Mouse (Mus musculus) MEL (cell line): ENCODE measurements around the gene Npffr2. TPM values are rescaled to one million over a fixed set of nuclear protein-coding genes. Genes with fewer than 3 reads are reported as not detected.

Experiments used
- DNase-seq: peaks from one replicate; pipeline ENCODE4 v3.0.0; 2011; ENCODE audit warnings: low read depth, low spot score
- H3K27ac ChIP-seq: 2 replicates; pipeline ENCODE4 v1.5.1; 2012; ENCODE audit warnings: low read depth, mild to moderate bottlenecking, control low read depth, low read length, moderate library complexity; ENCODE audit not compliant: control insufficient read depth
- H3K27me3 ChIP-seq, 2 experiments: fragments of 150-350 bp in 1 of 2; sonication (generic) in 1 of 2; 2 replicates each; pipeline ENCODE4 v1.6.1; 2012; ENCODE audit warnings: low read length in 2 of 2, mild to moderate bottlenecking in 2 of 2, improper control_type of control experiment in 1 of 2, moderate library complexity in 1 of 2; ENCODE audit not compliant: insufficient read depth in 2 of 2, control insufficient read depth in 1 of 2
- H3K36me3 ChIP-seq, 2 experiments: 2 replicates each; pipeline ENCODE4 v1.6.1; 2012 to 2014; ENCODE audit warnings: low read length in 2 of 2, improper control_type of control experiment in 1 of 2, inconsistent platforms in 1 of 2, mild to moderate bottlenecking in 1 of 2; ENCODE audit not compliant: insufficient read depth in 2 of 2, control insufficient read depth in 1 of 2
- H3K4me1 ChIP-seq, 2 experiments: fragments of 150-350 bp in 1 of 2; sonication (generic) in 1 of 2; 2 replicates each; pipeline ENCODE4 v1.6.1; 2012; ENCODE audit warnings: low read length in 2 of 2, improper control_type of control experiment in 1 of 2, mild to moderate bottlenecking in 1 of 2; ENCODE audit not compliant: insufficient read depth in 2 of 2, control insufficient read depth in 1 of 2
- H3K4me3 ChIP-seq, 2 experiments: fragments of 150-350 bp in 1 of 2; sonication (generic) in 1 of 2; 2 replicates each; pipeline ENCODE4 v1.5.1; 2012; ENCODE audit warnings: low read depth in 2 of 2, low read length in 2 of 2, mild to moderate bottlenecking in 2 of 2, moderate library complexity in 2 of 2, control low read depth in 1 of 2, improper control_type of control experiment in 1 of 2; ENCODE audit not compliant: control insufficient read depth in 1 of 2, insufficient read depth in 1 of 2
- H3K79me2 ChIP-seq: 2 replicates; pipeline ENCODE4 v1.6.1; 2012; ENCODE audit warnings: mild to moderate bottlenecking, low read length, moderate library complexity; ENCODE audit not compliant: control insufficient read depth, poor library complexity, insufficient read depth
- H3K9ac ChIP-seq: 2 replicates; pipeline ENCODE4 v1.6.1; 2012; ENCODE audit warnings: low read depth, mild to moderate bottlenecking, control low read depth, low read length, moderate library complexity; ENCODE audit not compliant: control insufficient read depth, poor library complexity, severe bottlenecking
- H3K9me3 ChIP-seq: fragments of 150-350 bp; sonication (generic); replicated peaks from 2 replicates; pipeline ENCODE4 v1.6.1; 2012; ENCODE audit warnings: mild to moderate bottlenecking, low read length, improper control_type of control experiment, moderate library complexity; ENCODE audit not compliant: insufficient read depth
- BHLHE40 ChIP-seq: IDR thresholded peaks from 2 replicates; pipeline ENCODE4 v1.6.1; 2012; ENCODE audit warnings: low read depth, mild to moderate bottlenecking, inconsistent platforms, low read length, improper control_type of control experiment, borderline replicate concordance
- CHD1 ChIP-seq: IDR thresholded peaks from 2 replicates; pipeline ENCODE4 v1.6.1; 2012; ENCODE audit warnings: low read depth, mild to moderate bottlenecking, inconsistent platforms, low read length, improper control_type of control experiment
- CHD2 ChIP-seq: IDR thresholded peaks from 2 replicates; pipeline ENCODE4 v1.6.1; 2011; ENCODE audit warnings: low read length, improper control_type of control experiment
- CTCF ChIP-seq, 3 experiments: IDR thresholded peaks in 2 of 3; conservative IDR thresholded peaks in 1 of 3; 2 replicates each; pipeline ENCODE4 v1.5.1; 2011 to 2012; ENCODE audit warnings: low read length in 3 of 3, low read depth in 2 of 3, mild to moderate bottlenecking in 2 of 3, improper control_type of control experiment in 1 of 3, inconsistent platforms in 1 of 3, mixed read lengths in 1 of 3, moderate library complexity in 1 of 3; ENCODE audit not compliant: control insufficient read depth in 1 of 3, insufficient read depth in 1 of 3, poor library complexity in 1 of 3, severe bottlenecking in 1 of 3
- ELF1 ChIP-seq: IDR thresholded peaks from 2 replicates; pipeline ENCODE4 v1.6.1; 2014; ENCODE audit warnings: low read depth, mild to moderate bottlenecking, inconsistent platforms, low read length, improper control_type of control experiment, moderate library complexity
- EP300 ChIP-seq, 2 experiments: IDR thresholded peaks; 2 replicates each; pipeline ENCODE4 v1.6.1; 2011; ENCODE audit warnings: improper control_type of control experiment in 2 of 2, low read length in 2 of 2, low read depth in 1 of 2, mild to moderate bottlenecking in 1 of 2
- ETS1 ChIP-seq: IDR thresholded peaks from 2 replicates; pipeline ENCODE4 v1.6.1; 2012; ENCODE audit warnings: low read depth, mild to moderate bottlenecking, inconsistent platforms, low read length, improper control_type of control experiment, moderate library complexity
- HCFC1 ChIP-seq: IDR thresholded peaks from 2 replicates; pipeline ENCODE4 v1.6.1; 2012; ENCODE audit warnings: low read depth, mild to moderate bottlenecking, inconsistent platforms, low read length, improper control_type of control experiment, moderate library complexity
- JUND ChIP-seq: IDR thresholded peaks from 2 replicates; pipeline ENCODE4 v1.6.1; 2011; ENCODE audit warnings: low read depth, mild to moderate bottlenecking, improper control_type of control experiment, low read length
- KAT2A ChIP-seq: conservative IDR thresholded peaks from 2 replicates; pipeline ENCODE4 v1.6.1; 2012; ENCODE audit warnings: low read depth, low read length, improper control_type of control experiment, inconsistent platforms
- MAFK ChIP-seq: IDR thresholded peaks from 2 replicates; pipeline ENCODE4 v1.6.1; 2011; ENCODE audit warnings: low read depth, mild to moderate bottlenecking, low read length, improper control_type of control experiment, borderline replicate concordance
- MXI1 ChIP-seq: IDR thresholded peaks from 2 replicates; pipeline ENCODE4 v1.6.1; 2011; ENCODE audit warnings: mild to moderate bottlenecking, low read depth, low read length, improper control_type of control experiment
- MYC ChIP-seq: IDR thresholded peaks from 2 replicates; pipeline ENCODE4 v1.6.1; 2011; ENCODE audit warnings: low read depth, mild to moderate bottlenecking, low read length, improper control_type of control experiment, moderate library complexity
- NRF1 ChIP-seq: IDR thresholded peaks from 2 replicates; pipeline ENCODE4 v1.6.1; 2014; ENCODE audit warnings: low read depth, mild to moderate bottlenecking, inconsistent platforms, low read length, improper control_type of control experiment, moderate library complexity; ENCODE audit not compliant: poor library complexity, insufficient read depth, severe bottlenecking
- POLR2AphosphoS2 ChIP-seq: IDR thresholded peaks from 2 replicates; pipeline ENCODE4 v1.6.1; 2011; ENCODE audit warnings: low read length, improper control_type of control experiment
- POLR2AphosphoS5 ChIP-seq: IDR thresholded peaks from 2 replicates; pipeline ENCODE4 v1.6.1; 2012; ENCODE audit warnings: low read depth, borderline replicate concordance, mild to moderate bottlenecking, inconsistent platforms, low read length, moderate library complexity, mixed read lengths
- RAD21 ChIP-seq: IDR thresholded peaks from 2 replicates; pipeline ENCODE4 v1.6.1; 2011; ENCODE audit warnings: mild to moderate bottlenecking, low read depth, low read length, improper control_type of control experiment
- TAL1 ChIP-seq: IDR thresholded peaks from 2 replicates; pipeline ENCODE4 v1.6.1; 2012; ENCODE audit warnings: mild to moderate bottlenecking, inconsistent platforms, low read length, moderate library complexity, mixed read lengths
- TBP ChIP-seq: IDR thresholded peaks from 2 replicates; pipeline ENCODE4 v1.8.0; 2011; ENCODE audit warnings: low read depth, low read length, improper control_type of control experiment
- TCF12 ChIP-seq: IDR thresholded peaks from 2 replicates; pipeline ENCODE4 v1.6.1; 2014; ENCODE audit warnings: low read depth, mild to moderate bottlenecking, inconsistent platforms, low read length, improper control_type of control experiment, moderate library complexity
- UBTF ChIP-seq: IDR thresholded peaks from 2 replicates; pipeline ENCODE4 v1.6.1; 2012; ENCODE audit warnings: low read depth, mild to moderate bottlenecking, inconsistent platforms, low read length, improper control_type of control experiment, moderate library complexity, borderline replicate concordance; ENCODE audit not compliant: insufficient read depth
- USF2 ChIP-seq, 2 experiments: IDR thresholded peaks; 2 replicates each; pipeline ENCODE4 v1.6.1; 2011 to 2012; ENCODE audit warnings: improper control_type of control experiment in 2 of 2, low read length in 2 of 2, borderline replicate concordance in 1 of 2, inconsistent platforms in 1 of 2, low read depth in 1 of 2, mild to moderate bottlenecking in 1 of 2; ENCODE audit not compliant: insufficient read depth in 1 of 2
- ZC3H11A ChIP-seq: IDR thresholded peaks from 2 replicates; pipeline ENCODE4 v1.6.1; 2012; ENCODE audit warnings: low read depth, mild to moderate bottlenecking, inconsistent platforms, low read length, improper control_type of control experiment
- ZKSCAN1 ChIP-seq: IDR thresholded peaks from 2 replicates; pipeline ENCODE4 v1.6.1; 2012; ENCODE audit warnings: low read depth, mild to moderate bottlenecking, inconsistent platforms, low read length, improper control_type of control experiment, moderate library complexity
- polyA plus RNA-seq, 2 experiments: library from polyadenylated mRNA; stranded (reverse) in 1 of 2; unstranded in 1 of 2; fragments of >175 nt in 1 of 2; fragments of >200 nt in 1 of 2; gene quantifications; 2 replicates each; pipeline versions ENCODE4 v1.2.1 to v1.2.4; 2012; ENCODE audit warnings: low replicate concordance in 2 of 2, low read depth in 1 of 2; ENCODE audit not compliant: insufficient read length in 2 of 2, insufficient read depth in 1 of 2, missing spikeins in 1 of 2
- total RNA-seq: library from RNA; depleted of rRNA; stranded (reverse); fragments of 300-350 nt; gene quantifications from 2 replicates; pipeline ENCODE4 v1.2.3, GENCODE M21; 2012

The Npffr2 gene
- total and polyA plus RNA-seq, 3 experiments: not detected

DNA sequence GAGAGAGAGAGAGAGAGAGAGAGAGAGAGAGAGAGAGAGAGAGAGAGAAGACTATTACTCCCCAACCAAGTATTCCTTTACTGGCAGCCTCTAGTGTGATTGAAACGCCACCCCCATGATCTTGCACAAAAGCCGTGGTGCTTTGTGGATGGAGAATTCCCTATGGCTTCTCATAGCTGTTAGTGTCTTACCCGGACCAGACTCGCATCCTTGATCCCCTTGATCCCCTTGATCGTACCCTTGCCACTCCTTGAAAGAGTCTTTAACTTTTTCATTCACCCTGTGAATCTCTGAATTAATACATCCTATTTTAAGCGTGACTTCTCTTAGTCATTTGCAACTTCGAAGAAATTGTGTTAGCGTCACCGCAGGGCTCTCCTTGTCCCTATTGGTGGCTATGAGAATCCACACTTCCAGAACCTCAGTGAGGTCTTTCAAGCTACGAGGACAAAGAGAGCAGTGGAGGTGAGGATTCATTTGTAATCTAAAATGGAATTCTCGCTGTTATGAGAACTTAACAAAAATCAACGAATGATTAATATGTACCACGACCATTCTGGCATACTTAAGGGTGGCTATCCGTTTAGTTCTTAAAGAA is 949 bp upstream of the Npffr2 start:
- TF ChIP-seq USF2 (IDR thresholded peaks at IDR 0.05; ENCODE audit: borderline replicate concordance in 1 of 2, insufficient read depth in 1 of 2, low read depth in 1 of 2, low read length in 2 of 2) (no peak), UBTF (no peak), RAD21 (no peak)
- no peak for DNase-seq
- Histone ChIP-seq H3K9ac (no peak overlapping the region), H3K79me2 (no peaks in the 10 kb centered on the region), H3K36me3 (no peaks in the 10 kb centered on the region), H3K4me3 (no peak overlapping the region), H3K4me1 (no peaks in the 10 kb centered on the region), H3K9me3 (no peaks in the 10 kb centered on the region), H3K27me3 (no peaks in the 10 kb centered on the region; a peak in 1 of 4 replicates), H3K27ac (no peak overlapping the region)

DNA sequence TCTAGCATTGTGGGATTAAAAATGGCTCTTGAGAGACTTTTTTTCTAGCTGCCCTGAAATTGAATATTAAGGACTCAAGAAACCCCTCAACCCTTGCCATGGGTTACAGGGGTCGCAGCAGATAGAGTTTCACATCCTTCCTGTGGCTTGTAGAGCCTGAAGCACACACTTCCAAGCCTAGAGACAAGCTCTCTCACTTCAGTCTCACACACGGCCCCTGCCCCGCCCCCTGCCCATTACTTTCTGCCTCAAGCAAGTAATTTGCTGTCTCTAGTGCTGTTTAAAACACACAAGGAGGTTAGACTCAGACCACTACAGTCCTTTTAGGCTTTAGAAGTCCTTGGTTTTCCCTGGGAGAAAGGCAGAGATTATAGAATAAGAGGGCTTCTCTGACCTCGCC is 1.7 kb downstream of the Npffr2 start:
- Histone ChIP-seq H3K9ac (no peak overlapping the region), H3K79me2 (no peaks in the 10 kb centered on the region), H3K4me1 (no peaks in the 10 kb centered on the region), H3K4me3 (no peak overlapping the region), H3K9me3 (no peaks in the 10 kb centered on the region), H3K36me3 (no peaks in the 10 kb centered on the region), H3K27me3 (no peaks in the 10 kb centered on the region; a peak in 1 of 4 replicates), H3K27ac (no peak overlapping the region)
- TF ChIP-seq ELF1 (no peak), KAT2A (no peak), ETS1 (no peak), ZC3H11A (no peak), UBTF (no peak), CHD2 (no peak), MAFK (no peak), BHLHE40 (no peak), CHD1 (no peak)
- no peak for DNase-seq

DNA sequence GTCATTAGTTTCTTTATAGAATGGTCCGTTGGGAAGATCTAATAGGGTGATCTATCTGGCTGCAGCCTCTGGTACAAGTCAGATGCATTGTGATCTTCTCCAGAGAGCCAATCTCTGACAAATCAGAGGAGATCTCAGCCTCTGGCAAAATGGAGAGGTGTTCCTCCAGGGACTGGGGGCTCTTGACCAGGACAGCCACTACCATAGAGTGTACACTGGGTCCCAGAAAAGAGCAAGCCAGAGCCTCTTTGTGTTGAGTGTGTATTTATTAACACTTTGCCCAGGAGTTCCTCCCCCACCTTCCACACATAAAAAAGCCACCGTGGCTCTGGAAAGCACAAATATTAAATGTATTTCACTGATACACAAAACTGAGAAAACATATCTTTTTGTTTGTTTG is 2.2 kb downstream of the Npffr2 start:
- no peaks in the 10 kb centered on the region for H3K4me1 ChIP-seq
- H3K36me3 ChIP-seq: no peaks in the 10 kb centered on the region
- no peak overlapping the region for H3K27ac ChIP-seq
- H3K9me3 ChIP-seq: no peaks in the 10 kb centered on the region
- DNase-seq: no peak
- H3K4me3 ChIP-seq: no peak overlapping the region
- H3K79me2 ChIP-seq: no peaks in the 10 kb centered on the region
- no peak overlapping the region for H3K9ac ChIP-seq
- no peaks in the 10 kb centered on the region; a peak in 1 of 4 replicates for H3K27me3 ChIP-seq
- TF ChIP-seq NRF1: no peak
- TF ChIP-seq EP300 (IDR thresholded peaks at IDR 0.05; ENCODE audit: low read depth in 1 of 2, low read length in 2 of 2): no peak
- TF ChIP-seq MYC: no peak
- no peak for TF ChIP-seq CHD2
- no peak for TF ChIP-seq USF2 (IDR thresholded peaks at IDR 0.05; ENCODE audit: borderline replicate concordance in 1 of 2, insufficient read depth in 1 of 2, low read depth in 1 of 2, low read length in 2 of 2)
- no peak for TF ChIP-seq JUND
- no peak for TF ChIP-seq POLR2AphosphoS2
- TF ChIP-seq TCF12: no peak
- TF ChIP-seq UBTF: no peak
- no peak for TF ChIP-seq ZKSCAN1
- TF ChIP-seq MAFK: no peak
- TF ChIP-seq TAL1: no peak
- TF ChIP-seq RAD21: no peak
- no peak for TF ChIP-seq MXI1
- no peak for TF ChIP-seq HCFC1
- no peak for TF ChIP-seq CTCF (IDR thresholded peaks at IDR 0.05 in 2 of 3, conservative IDR thresholded peaks at IDR 0.05 in 1 of 3; ENCODE audit: control insufficient read depth in 1 of 3, insufficient read depth in 1 of 3, low read depth in 2 of 3, low read length in 3 of 3, poor library complexity in 1 of 3, severe bottlenecking in 1 of 3)
- TF ChIP-seq TBP: no peak
- no peak for TF ChIP-seq ELF1
- TF ChIP-seq POLR2AphosphoS5: no peak
